Mouse (Mus musculus) T-helper 2 cell (primary cell): Measurements from ENCODE around the gene Ap3m1.

Source experiments
- in situ Hi-C: fragments of 300-600 bp; cut with MboI, MseI; formaldehyde crosslinking; loops from one replicate; pipeline ENCODE4 v1.15.1; 2025; ENCODE audit warnings: high pct_unique_total_duplicates

Ap3m1 gene

GRCm38 (mm10) chr14:21017871-21018270, 34.4 kb downstream of the Ap3m1 start:
- in situ Hi-C loops: no loop called here

- in situ Hi-C loops: loop anchor here (5.0 kb wide), 1 partner anchor 137 kb away; no protein-coding TSS in a partner anchor
Observed at GRCm38 (mm10) chr14:21013800-21014334, 38.4 kb downstream of the Ap3m1 start.

GRCm38 (mm10) chr14:20999617-21000016, 52.7 kb downstream of the Ap3m1 start:
- in situ Hi-C loops: no loop called here

- in situ Hi-C loops: no loop called here
Observed at GRCm38 (mm10) chr14:20997548-20997947, 54.8 kb downstream of the Ap3m1 start.

GRCm38 (mm10) chr14:20996361-20996760, 55.9 kb downstream of the Ap3m1 start:
- in situ Hi-C loops: no loop called here

- in situ Hi-C loops: no loop called here
Observed at GRCm38 (mm10) chr14:20995497-20995896, 56.8 kb downstream of the Ap3m1 start.

GRCm38 (mm10) chr14:20994475-20994874, 57.8 kb downstream of the Ap3m1 start:
- in situ Hi-C loops: no loop called here

GRCm38 (mm10) chr14:20993067-20993691, 59.1 kb downstream of the Ap3m1 start:
- in situ Hi-C loops: no loop called here

GRCm38 (mm10) chr14:20991492-20991891, 60.8 kb downstream of the Ap3m1 start:
- in situ Hi-C loops: no loop called here

GRCm38 (mm10) chr14:20985482-20985881, 66.8 kb downstream of the Ap3m1 start:
- in situ Hi-C loops: no loop called here

GRCm38 (mm10) chr14:20983832-20984231, 68.5 kb downstream of the Ap3m1 start:
- in situ Hi-C loops: no loop called here
